Mouse (Mus musculus) hindbrain, embryonic 13.5 days (tissue): ENCODE measurements around the gene Adgre5. TPM values are rescaled to one million over a fixed set of nuclear protein-coding genes. Genes with fewer than 3 reads are reported as not detected.
A peak's percentile ranks its signal among the peaks of the same experiment; 100 is the strongest.

Source experiments
- ATAC-seq: fragments of 200-750 bp; cut with Nextera tagmentation; 2 replicates; pipeline ENCODE4 v1.8.0; 2017; ENCODE audit warnings: moderate TSS enrichment; ENCODE audit not compliant: low FRiP score
- H3K27ac ChIP-seq: fragments of 300-500 bp; sonication (generic); 2 replicates; pipeline ENCODE4 v1.5.1; 2015; ENCODE audit warnings: inconsistent platforms, mild to moderate bottlenecking, moderate library complexity
- H3K27me3 ChIP-seq: fragments of 300-500 bp; sonication (generic); 2 replicates; pipeline ENCODE4 v1.6.1; 2015; ENCODE audit warnings: mild to moderate bottlenecking, inconsistent platforms
- H3K36me3 ChIP-seq: fragments of 300-500 bp; sonication (generic); 2 replicates; pipeline ENCODE4 v1.6.1; 2015; ENCODE audit warnings: mild to moderate bottlenecking, inconsistent platforms
- H3K4me1 ChIP-seq: fragments of 300-500 bp; sonication (generic); replicated peaks from 2 replicates; pipeline ENCODE4 v1.6.1; 2015; ENCODE audit warnings: inconsistent platforms
- H3K4me2 ChIP-seq: fragments of 300-500 bp; sonication (generic); 2 replicates; pipeline ENCODE4 v1.6.1; 2015; ENCODE audit warnings: inconsistent platforms, mild to moderate bottlenecking, moderate library complexity
- H3K4me3 ChIP-seq: fragments of 300-500 bp; sonication (generic); 2 replicates; pipeline ENCODE4 v1.5.1; 2015; ENCODE audit warnings: mild to moderate bottlenecking, inconsistent platforms
- H3K9ac ChIP-seq: fragments of 300-500 bp; sonication (generic); 2 replicates; pipeline ENCODE4 v1.6.1; 2015; ENCODE audit warnings: mild to moderate bottlenecking, inconsistent platforms
- H3K9me3 ChIP-seq: fragments of 300-500 bp; sonication (generic); 2 replicates; pipeline ENCODE4 v1.6.1; 2016; ENCODE audit warnings: inconsistent platforms
- WGBS: fragments of 180-500 bp; shearing (Covaris S2); methylation state at CpG from one replicate; pipeline ENCODE4 v1.1.7; 2015; 5-methylcytosine and 5-hydroxymethylcytosine counted together
- polyA plus RNA-seq: library from polyadenylated mRNA; unstranded; fragments of >200 nt; fragmentation: Nextera tagmentation; extraction: Ambion mirVana; gene quantifications from 2 replicates; pipeline ENCODE4 v1.2.1, GENCODE M21; 2015

Gene Adgre5
- polyA plus RNA-seq, 1 experiment from 2014 or later, result 13.0 TPM

GRCm38 (mm10) chr8:83747661-83748346 is 6.7 kb upstream of the Adgre5 start:
- WGBS, result 2% methylated on average over 28 of the region's 28 CpGs
- H3K27ac ChIP-seq, result peak overlapping the region; percentile 62

GRCm38 (mm10) chr8:83744070-83744469 is 2.9 kb upstream of the Adgre5 start:
- Histone ChIP-seq H3K4me3 (no peak overlapping the region), H3K36me3 (no peaks in the 10 kb centered on the region), H3K4me1 (peaks cover 33% of the 10 kb centered on the region), H3K4me2 (no peak overlapping the region), H3K9me3 (no peaks in the 10 kb centered on the region), H3K27me3 (peaks cover 61% of the 10 kb centered on the region), H3K27ac (no peak overlapping the region), H3K9ac (no peak overlapping the region)
- ATAC-seq, result no peak
- WGBS, result 79% methylated on average over 4 of the region's 4 CpGs

More at GRCm38 (mm10) chr8:83747661-83748346, 6.7 kb upstream of the Adgre5 start:
- peak overlapping the region; percentile 43 for H3K4me3 ChIP-seq
- ATAC-seq, result peak; percentile 80
- H3K27me3 ChIP-seq, result peaks cover 25% of the 10 kb centered on the region
- H3K4me2 ChIP-seq, result peak overlapping the region; percentile 72
- H3K9me3 ChIP-seq, result no peaks in the 10 kb centered on the region
- H3K36me3 ChIP-seq, result no peaks in the 10 kb centered on the region
- peaks cover 16% of the 10 kb centered on the region for H3K4me1 ChIP-seq
- H3K9ac ChIP-seq, result peak overlapping the region; percentile 72

GRCm38 (mm10) chr8:83742968-83743367 is 1.8 kb upstream of the Adgre5 start:
- no peak overlapping the region for H3K9ac ChIP-seq
- H3K27me3 ChIP-seq, result peaks cover 65% of the 10 kb centered on the region
- no peak overlapping the region for H3K27ac ChIP-seq
- no peak for ATAC-seq
- H3K36me3 ChIP-seq, result no peaks in the 10 kb centered on the region
- peaks cover 24% of the 10 kb centered on the region for H3K4me1 ChIP-seq
- H3K4me3 ChIP-seq, result no peak overlapping the region
- H3K4me2 ChIP-seq, result no peak overlapping the region
- 95% methylated on average over 6 of the region's 6 CpGs for WGBS
- H3K9me3 ChIP-seq, result no peaks in the 10 kb centered on the region

- WGBS, result 78% methylated on average over 19 of the region's 19 CpGs
- Histone ChIP-seq H3K9ac (no peak overlapping the region; the same call in 1 of the 2 replicates), H3K9me3 (no peaks in the 10 kb centered on the region), H3K27me3 (peaks cover 63% of the 10 kb centered on the region), H3K4me3 (0 out of 2 replicates have a peak overlapping the region, but pooled peaks have one; percentile 47), H3K4me1 (peaks cover 25% of the 10 kb centered on the region), H3K4me2 (no peak overlapping the region; the same call in 1 of the 2 replicates), H3K27ac (no peak overlapping the region), H3K36me3 (no peaks in the 10 kb centered on the region)
- ATAC-seq, result no peak
Observed at GRCm38 (mm10) chr8:83741849-83742655, 926 bp upstream of the Adgre5 start.

- peaks cover 57% of the 10 kb centered on the region for H3K27me3 ChIP-seq
- H3K9me3 ChIP-seq, result no peaks in the 10 kb centered on the region
- H3K4me2 ChIP-seq, result peak overlapping the region; percentile 87
- no peak; the same call in 1 of the 2 replicates for ATAC-seq
- H3K9ac ChIP-seq, result peak overlapping the region; percentile 73
- H3K36me3 ChIP-seq, result no peaks in the 10 kb centered on the region
- no peak overlapping the region for H3K27ac ChIP-seq
- 12% methylated on average over 3 of the region's 3 CpGs for WGBS
- H3K4me3 ChIP-seq, result peak overlapping the region; percentile 47
- H3K4me1 ChIP-seq, result peaks cover 25% of the 10 kb centered on the region
Observed at GRCm38 (mm10) chr8:83740586-83740975, 545 bp downstream of the Adgre5 start.

- 47% methylated on average over 8 of the region's 8 CpGs for WGBS
- Histone ChIP-seq H3K4me1 (peaks cover 25% of the 10 kb centered on the region), H3K4me3 (peak overlapping the region; percentile 47), H3K4me2 (peak overlapping the region; percentile 87), H3K27ac (no peak overlapping the region), H3K27me3 (peaks cover 57% of the 10 kb centered on the region), H3K36me3 (no peaks in the 10 kb centered on the region), H3K9ac (no peak overlapping the region), H3K9me3 (no peaks in the 10 kb centered on the region)
- no peak for ATAC-seq
Observed at GRCm38 (mm10) chr8:83739711-83740468, 1.2 kb downstream of the Adgre5 start.

- Histone ChIP-seq H3K9me3 (no peaks in the 10 kb centered on the region), H3K4me2 (peak overlapping the region; percentile 15; the same call in 1 of the 2 replicates), H3K4me1 (peaks cover 25% of the 10 kb centered on the region), H3K27me3 (peaks cover 56% of the 10 kb centered on the region), H3K4me3 (peak overlapping the region; percentile 3; the same call in 1 of the 2 replicates), H3K27ac (no peak overlapping the region), H3K9ac (no peak overlapping the region), H3K36me3 (no peaks in the 10 kb centered on the region)
- 76% methylated on average over 10 of the region's 10 CpGs for WGBS
- no peak for ATAC-seq
Observed at GRCm38 (mm10) chr8:83738949-83739710, 2.0 kb downstream of the Adgre5 start.

GRCm38 (mm10) chr8:83737852-83738562 is 3.1 kb downstream of the Adgre5 start:
- Histone ChIP-seq H3K4me2 (peak overlapping the region; percentile 17; the same call in 1 of the 2 replicates), H3K36me3 (no peaks in the 10 kb centered on the region), H3K27ac (no peak overlapping the region), H3K27me3 (peaks cover 58% of the 10 kb centered on the region), H3K9me3 (no peaks in the 10 kb centered on the region), H3K4me1 (peaks cover 25% of the 10 kb centered on the region), H3K4me3 (no peak overlapping the region), H3K9ac (no peak overlapping the region)
- 61% methylated on average over 4 of the region's 4 CpGs for WGBS
- ATAC-seq, result no peak

GRCm38 (mm10) chr8:83737346-83737745 is 3.8 kb downstream of the Adgre5 start:
- ATAC-seq, result no peak
- 83% methylated on average over 4 of the region's 4 CpGs for WGBS
- H3K9me3 ChIP-seq, result no peaks in the 10 kb centered on the region

GRCm38 (mm10) chr8:83736681-83737080 is 4.4 kb downstream of the Adgre5 start:
- Histone ChIP-seq H3K9ac (no peak overlapping the region), H3K4me2 (no peak overlapping the region), H3K4me3 (no peak overlapping the region), H3K36me3 (no peaks in the 10 kb centered on the region), H3K4me1 (peaks cover 25% of the 10 kb centered on the region), H3K27me3 (peaks cover 44% of the 10 kb centered on the region), H3K27ac (no peak overlapping the region), H3K9me3 (no peaks in the 10 kb centered on the region)
- ATAC-seq, result no peak
- 91% methylated on average over 4 of the region's 4 CpGs for WGBS

More at GRCm38 (mm10) chr8:83737346-83737745, 3.8 kb downstream of the Adgre5 start:
- Histone ChIP-seq H3K4me3 (no peak overlapping the region), H3K27ac (no peak overlapping the region), H3K27me3 (peaks cover 51% of the 10 kb centered on the region), H3K4me1 (peaks cover 25% of the 10 kb centered on the region), H3K9ac (no peak overlapping the region), H3K4me2 (no peak overlapping the region), H3K36me3 (no peaks in the 10 kb centered on the region)

- no peak for ATAC-seq
- 85% methylated on average over 6 of the region's 6 CpGs for WGBS
Observed at GRCm38 (mm10) chr8:83732919-83733318, 8.2 kb downstream of the Adgre5 start.

More at GRCm38 (mm10) chr8:83732919-83733318, 8.2 kb downstream of the Adgre5 start:
- H3K4me3 ChIP-seq, result no peak overlapping the region
- H3K9me3 ChIP-seq, result no peaks in the 10 kb centered on the region
- peaks cover 12% of the 10 kb centered on the region; the same call in 1 of the 2 replicates for H3K27me3 ChIP-seq
- H3K27ac ChIP-seq, result no peak overlapping the region
- H3K4me1 ChIP-seq, result peaks cover 7% of the 10 kb centered on the region; the same call in 1 of the 2 replicates
- H3K9ac ChIP-seq, result no peak overlapping the region
- H3K36me3 ChIP-seq, result no peaks in the 10 kb centered on the region
- no peak overlapping the region for H3K4me2 ChIP-seq
